Mouse (Mus musculus) limb, embryonic 13.5 days (tissue): Measurements from ENCODE around the gene Fadd. TPM values are rescaled to one million over a fixed set of nuclear protein-coding genes. Genes with fewer than 3 reads are reported as not detected.

Source experiments
- ATAC-seq: fragments of 200-750 bp; cut with Nextera tagmentation; 2 replicates; pipeline ENCODE4 v1.8.0; 2017; ENCODE audit warnings: low read depth, moderate number of reproducible peaks, moderate TSS enrichment; ENCODE audit not compliant: low FRiP score
- H3K27ac ChIP-seq: fragments of 300-500 bp; sonication (generic); 2 replicates; pipeline ENCODE4 v1.5.1; 2015; ENCODE audit warnings: inconsistent platforms, mild to moderate bottlenecking, moderate library complexity
- H3K27me3 ChIP-seq: fragments of 300-500 bp; sonication (generic); 2 replicates; pipeline ENCODE4 v1.6.1; 2015; ENCODE audit warnings: mild to moderate bottlenecking, inconsistent platforms
- H3K36me3 ChIP-seq: fragments of 300-500 bp; sonication (generic); 2 replicates; pipeline ENCODE4 v1.6.1; 2015; ENCODE audit warnings: inconsistent platforms, mild to moderate bottlenecking, moderate library complexity
- H3K4me1 ChIP-seq: fragments of 300-500 bp; sonication (generic); 2 replicates; pipeline ENCODE4 v1.6.1; 2015; ENCODE audit warnings: inconsistent platforms
- H3K4me2 ChIP-seq: fragments of 300-500 bp; sonication (generic); replicated peaks from 2 replicates; pipeline ENCODE4 v1.6.1; 2015; ENCODE audit warnings: inconsistent platforms, mild to moderate bottlenecking, moderate library complexity
- H3K4me3 ChIP-seq: fragments of 300-500 bp; sonication (generic); 2 replicates; pipeline ENCODE4 v1.5.1; 2015; ENCODE audit warnings: moderate library complexity, mild to moderate bottlenecking, inconsistent platforms
- H3K9ac ChIP-seq: fragments of 300-500 bp; sonication (generic); 2 replicates; pipeline ENCODE4 v1.6.1; 2015; ENCODE audit warnings: mild to moderate bottlenecking, inconsistent platforms
- H3K9me3 ChIP-seq: fragments of 300-500 bp; sonication (generic); 2 replicates; pipeline ENCODE4 v1.6.1; 2016; ENCODE audit warnings: inconsistent platforms
- WGBS: fragments of 180-500 bp; shearing (Covaris S2); methylation state at CpG from one replicate; pipeline ENCODE4 v1.1.7; 2015; 5-methylcytosine and 5-hydroxymethylcytosine counted together
- polyA plus RNA-seq: library from polyadenylated mRNA; unstranded; fragments of >200 nt; fragmentation: Nextera tagmentation; extraction: Ambion mirVana; gene quantifications from 2 replicates; pipeline ENCODE4 v1.2.1, GENCODE M21; 2015

The Fadd gene
- polyA plus RNA-seq, 1 experiment from 2014 or later = 10.6 TPM

DNA sequence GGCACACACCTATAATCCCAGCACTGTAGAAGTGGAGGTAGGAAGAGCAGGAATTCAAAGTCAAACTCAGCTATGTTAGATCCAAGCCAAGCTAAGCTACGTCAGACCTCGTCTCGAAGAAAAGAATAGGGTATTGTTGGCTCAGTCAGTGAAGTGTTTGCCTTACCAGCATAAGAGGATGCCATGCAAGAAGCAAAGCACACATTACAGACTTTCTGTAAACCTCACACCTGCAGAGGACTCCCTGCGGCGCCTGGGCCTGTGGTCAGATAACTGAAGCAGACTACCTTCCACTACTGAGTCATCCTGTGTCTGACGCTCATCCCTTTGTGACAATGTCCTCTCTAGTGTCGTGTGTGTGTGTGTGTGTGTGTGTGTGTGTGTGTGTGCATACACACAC is 27.3 kb upstream of the Fadd start:
- H3K27ac ChIP-seq = no peak overlapping the region
- H3K4me2 ChIP-seq = no peak overlapping the region
- no peaks in the 10 kb centered on the region for H3K36me3 ChIP-seq
- ATAC-seq = no peak
- no peaks in the 10 kb centered on the region for H3K27me3 ChIP-seq
- H3K9me3 ChIP-seq = no peaks in the 10 kb centered on the region
- H3K9ac ChIP-seq = no peak overlapping the region
- H3K4me1 ChIP-seq = no peaks in the 10 kb centered on the region
- 90% methylated on average over 7 of the region's 7 CpGs for WGBS
- no peak overlapping the region for H3K4me3 ChIP-seq

DNA sequence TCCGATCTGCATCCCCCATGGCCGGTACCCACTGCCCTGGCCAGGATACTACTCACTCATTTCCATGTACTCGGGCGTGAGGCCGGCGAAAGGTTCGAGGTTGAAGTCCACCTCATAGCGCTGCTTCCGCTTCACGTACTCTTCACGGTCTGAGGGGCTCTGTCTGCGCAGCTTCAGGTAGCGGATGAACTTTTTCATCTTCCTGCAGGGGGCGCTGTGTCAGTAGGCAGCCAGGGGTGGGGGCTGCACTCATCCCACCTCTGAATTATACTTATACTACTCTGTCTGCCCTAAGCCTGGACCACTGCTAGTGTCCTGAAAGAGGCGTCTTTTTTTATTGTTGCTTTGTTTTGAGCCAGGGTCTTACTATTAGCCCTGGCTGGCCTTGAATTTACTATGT is 25.6 kb upstream of the Fadd start:
- Histone ChIP-seq H3K4me1 (no peaks in the 10 kb centered on the region), H3K36me3 (no peaks in the 10 kb centered on the region), H3K4me2 (no peak overlapping the region), H3K9me3 (no peaks in the 10 kb centered on the region), H3K4me3 (no peak overlapping the region), H3K9ac (no peak overlapping the region), H3K27ac (no peak overlapping the region), H3K27me3 (no peaks in the 10 kb centered on the region)
- no peak for ATAC-seq
- 93% methylated on average over 15 of the region's 15 CpGs for WGBS

DNA sequence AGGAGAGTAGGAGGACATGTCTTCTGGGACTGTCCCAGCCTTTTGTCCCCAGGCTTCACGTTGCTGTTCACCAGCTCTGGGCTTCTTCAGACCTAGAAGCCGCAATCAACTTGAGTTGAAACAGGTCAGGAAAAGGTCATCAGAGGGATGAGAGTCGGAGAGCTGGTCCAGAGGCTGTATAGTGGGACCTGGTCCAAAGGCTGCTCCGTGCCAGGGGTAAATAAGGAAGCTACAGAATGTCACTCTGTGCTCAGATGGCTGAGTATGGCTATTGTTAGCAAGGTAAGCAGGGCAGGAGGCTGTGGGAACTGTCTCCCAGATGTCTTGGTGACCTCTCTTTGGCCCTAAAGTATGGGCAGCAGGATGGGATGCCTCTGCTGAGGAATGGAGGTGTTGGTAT is 22.5 kb upstream of the Fadd start:
- WGBS = 56% methylated on average over 4 of the region's 4 CpGs
- Histone ChIP-seq H3K9me3 (no peaks in the 10 kb centered on the region), H3K9ac (no peak overlapping the region), H3K4me3 (no peak overlapping the region), H3K27me3 (no peaks in the 10 kb centered on the region), H3K36me3 (no peaks in the 10 kb centered on the region), H3K4me1 (no peaks in the 10 kb centered on the region), H3K4me2 (no peak overlapping the region), H3K27ac (no peak overlapping the region)
- no peak for ATAC-seq

DNA sequence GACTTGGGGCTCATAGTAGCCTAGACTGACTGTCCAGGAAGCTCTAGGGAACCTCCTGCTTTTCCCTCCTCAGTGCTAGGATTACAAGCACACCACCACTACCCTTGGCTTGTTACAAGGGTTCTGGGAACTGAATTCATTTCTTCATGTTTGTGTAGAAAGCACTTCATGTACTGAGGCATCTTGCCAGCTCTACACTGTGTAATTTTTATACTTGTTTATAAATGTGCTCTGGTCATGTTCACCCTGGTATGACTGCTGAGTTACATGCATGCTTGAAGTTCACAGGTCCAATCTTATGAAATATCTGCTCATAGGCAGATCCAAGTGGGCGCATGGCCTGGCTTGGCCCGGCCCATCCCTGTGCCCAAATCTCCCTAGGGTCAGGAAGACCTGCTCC is 22.0 kb upstream of the Fadd start:
- no peaks in the 10 kb centered on the region for H3K27me3 ChIP-seq
- H3K4me3 ChIP-seq = no peak overlapping the region
- ATAC-seq = no peak
- H3K4me1 ChIP-seq = no peaks in the 10 kb centered on the region
- WGBS = 89% methylated on average over 2 of the region's 2 CpGs
- no peaks in the 10 kb centered on the region for H3K36me3 ChIP-seq
- no peaks in the 10 kb centered on the region for H3K9me3 ChIP-seq
- H3K27ac ChIP-seq = no peak overlapping the region
- H3K9ac ChIP-seq = no peak overlapping the region
- H3K4me2 ChIP-seq = no peak overlapping the region

DNA sequence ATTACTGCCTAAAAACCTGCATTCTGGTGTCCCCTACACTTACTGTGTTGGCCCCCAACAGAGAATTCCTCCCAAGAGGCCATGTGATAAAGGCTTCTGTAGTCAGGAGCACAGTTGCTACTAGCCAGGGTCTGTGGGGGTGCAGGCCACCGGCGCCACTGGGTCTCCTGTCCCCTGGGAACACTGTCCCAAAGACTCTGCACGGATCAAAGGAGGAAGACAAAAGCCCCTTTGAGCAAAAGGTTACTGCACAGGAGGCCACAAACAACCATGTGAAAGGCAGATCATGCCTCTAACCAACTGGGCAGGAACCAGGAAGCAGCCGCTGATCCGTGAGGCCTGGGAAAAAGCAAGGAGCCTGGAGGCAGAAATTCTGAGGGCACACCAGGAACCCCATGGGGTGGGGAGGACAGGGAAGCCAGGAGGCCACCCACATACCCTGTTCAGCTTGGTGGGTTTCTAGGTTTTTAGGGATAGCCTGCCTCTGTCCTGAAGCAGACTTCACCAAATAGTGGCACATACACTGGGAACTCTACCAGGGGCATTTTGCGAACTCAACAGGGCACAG is 18.2 kb upstream of the Fadd start:
- no peak overlapping the region for H3K4me2 ChIP-seq
- no peaks in the 10 kb centered on the region for H3K4me1 ChIP-seq
- WGBS = 62% methylated on average over 6 of the region's 6 CpGs
- ATAC-seq = no peak
- H3K4me3 ChIP-seq = no peak overlapping the region
- no peaks in the 10 kb centered on the region for H3K9me3 ChIP-seq
- H3K27me3 ChIP-seq = no peaks in the 10 kb centered on the region
- H3K36me3 ChIP-seq = no peaks in the 10 kb centered on the region
- no peak overlapping the region for H3K27ac ChIP-seq
- H3K9ac ChIP-seq = no peak overlapping the region

DNA sequence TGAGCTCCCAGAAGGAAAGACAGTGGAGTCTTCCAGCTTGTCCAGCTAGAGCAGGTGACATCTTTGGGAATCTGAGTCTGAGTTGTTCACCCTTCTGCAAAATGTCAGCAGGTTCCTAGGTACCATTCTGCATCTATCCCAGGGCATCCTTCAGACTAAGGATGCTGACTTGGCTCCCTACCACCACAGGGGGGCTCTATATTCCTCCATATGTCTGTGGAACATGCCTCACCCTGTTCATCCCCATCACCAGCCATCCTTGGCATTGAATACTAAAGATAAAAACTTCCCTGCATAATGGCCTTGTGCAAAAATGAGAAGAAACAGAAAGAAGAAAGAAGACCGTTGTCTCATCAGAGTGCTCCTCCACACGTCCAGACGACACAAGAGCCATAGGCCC is 7.2 kb upstream of the Fadd start:
- Histone ChIP-seq H3K36me3 (no peaks in the 10 kb centered on the region), H3K4me2 (no peak overlapping the region), H3K27ac (no peak overlapping the region), H3K9me3 (no peaks in the 10 kb centered on the region), H3K4me1 (no peaks in the 10 kb centered on the region), H3K27me3 (peaks cover 4% of the 10 kb centered on the region; the same call in 1 of the 2 replicates), H3K4me3 (no peak overlapping the region), H3K9ac (no peak overlapping the region)
- no peak for ATAC-seq
- 88% methylated on average over 3 of the region's 3 CpGs for WGBS

DNA sequence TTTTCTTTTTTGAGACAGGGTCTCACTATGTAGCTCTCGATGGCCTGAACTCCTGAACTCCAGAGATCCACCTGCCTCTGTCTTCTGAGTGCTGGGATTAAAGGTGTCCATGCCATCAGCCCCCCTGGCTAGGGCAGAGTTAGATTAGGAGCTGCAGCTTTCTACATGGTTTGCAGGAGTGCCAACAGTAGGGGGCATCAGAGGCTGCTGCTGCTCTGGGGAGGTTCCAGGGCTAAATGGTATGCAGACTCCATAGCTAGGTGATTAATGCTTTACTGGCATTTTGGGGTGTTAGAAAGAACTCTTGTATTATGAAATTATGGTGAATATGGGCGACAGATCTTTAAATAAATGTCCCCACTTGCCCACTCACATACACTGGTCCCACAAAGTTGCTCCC is 5.0 kb upstream of the Fadd start:
- H3K4me1 ChIP-seq = peaks cover 10% of the 10 kb centered on the region
- 36% methylated on average over 2 of the region's 2 CpGs for WGBS
- H3K36me3 ChIP-seq = no peaks in the 10 kb centered on the region
- H3K9me3 ChIP-seq = no peaks in the 10 kb centered on the region
- no peak overlapping the region for H3K4me3 ChIP-seq
- no peak overlapping the region for H3K27ac ChIP-seq
- no peak overlapping the region for H3K4me2 ChIP-seq
- H3K27me3 ChIP-seq = peaks cover 5% of the 10 kb centered on the region; the same call in 1 of the 2 replicates
- ATAC-seq = no peak
- H3K9ac ChIP-seq = no peak overlapping the region

DNA sequence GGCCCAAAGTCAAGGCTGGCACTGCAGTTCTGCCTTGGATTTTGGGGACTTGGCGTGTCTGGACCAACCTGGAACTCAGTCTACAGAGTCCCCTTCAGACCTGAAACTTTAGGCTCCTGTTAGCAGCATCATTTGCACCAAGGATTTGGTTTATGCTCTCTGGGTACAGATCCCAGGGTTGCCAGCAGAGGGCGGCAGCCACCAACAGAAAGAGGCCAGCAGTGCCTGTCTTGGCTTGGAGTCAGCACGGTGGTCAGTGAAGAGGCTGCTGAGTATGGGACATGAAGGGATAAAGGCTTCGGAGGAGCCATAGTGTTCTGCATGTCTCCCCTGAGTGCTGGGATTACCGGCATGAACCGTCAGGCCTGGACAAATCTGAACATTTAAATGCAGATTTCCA is 3.4 kb upstream of the Fadd start:
- H3K27ac ChIP-seq = no peak overlapping the region
- H3K4me1 ChIP-seq = peaks cover 19% of the 10 kb centered on the region
- WGBS = 18% methylated on average over 6 of the region's 6 CpGs
- no peak overlapping the region for H3K4me2 ChIP-seq
- peaks cover 5% of the 10 kb centered on the region; the same call in 1 of the 2 replicates for H3K27me3 ChIP-seq
- no peak overlapping the region for H3K4me3 ChIP-seq
- H3K9ac ChIP-seq = no peak overlapping the region
- no peaks in the 10 kb centered on the region for H3K9me3 ChIP-seq
- H3K36me3 ChIP-seq = peaks cover 2% of the 10 kb centered on the region; the same call in 1 of the 2 replicates
- no peak for ATAC-seq

DNA sequence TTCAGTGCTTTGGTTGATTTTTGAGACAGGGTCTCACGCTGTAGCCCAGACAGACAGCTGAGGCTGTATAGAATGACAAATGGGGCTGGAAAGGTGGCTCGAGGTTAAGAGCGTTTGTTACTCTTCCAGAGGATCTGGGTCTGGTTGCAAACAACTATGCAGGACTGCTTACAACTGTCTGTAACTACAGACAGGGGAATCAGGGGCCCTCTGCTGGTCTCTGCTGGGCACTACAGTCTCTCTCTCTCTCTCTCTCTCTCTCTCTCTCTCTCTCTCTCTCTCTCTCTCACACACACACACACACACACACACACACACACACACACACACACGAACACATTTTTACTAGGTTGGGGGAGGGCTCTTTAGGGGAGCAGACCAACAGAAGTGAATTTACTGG is 1.4 kb upstream of the Fadd start:
- no peaks in the 10 kb centered on the region for H3K9me3 ChIP-seq
- H3K27me3 ChIP-seq = peaks cover 5% of the 10 kb centered on the region; the same call in 1 of the 2 replicates
- H3K36me3 ChIP-seq = peaks cover 22% of the 10 kb centered on the region
- H3K4me2 ChIP-seq = no peak overlapping the region
- WGBS = 1% methylated on average over 4 of the region's 4 CpGs
- no peak for ATAC-seq
- H3K4me1 ChIP-seq = peaks cover 19% of the 10 kb centered on the region
- no peak overlapping the region for H3K27ac ChIP-seq
- H3K4me3 ChIP-seq = no peak overlapping the region
- H3K9ac ChIP-seq = 0 out of 2 replicates have a peak overlapping the region, but pooled peaks have one; percentile 9

DNA sequence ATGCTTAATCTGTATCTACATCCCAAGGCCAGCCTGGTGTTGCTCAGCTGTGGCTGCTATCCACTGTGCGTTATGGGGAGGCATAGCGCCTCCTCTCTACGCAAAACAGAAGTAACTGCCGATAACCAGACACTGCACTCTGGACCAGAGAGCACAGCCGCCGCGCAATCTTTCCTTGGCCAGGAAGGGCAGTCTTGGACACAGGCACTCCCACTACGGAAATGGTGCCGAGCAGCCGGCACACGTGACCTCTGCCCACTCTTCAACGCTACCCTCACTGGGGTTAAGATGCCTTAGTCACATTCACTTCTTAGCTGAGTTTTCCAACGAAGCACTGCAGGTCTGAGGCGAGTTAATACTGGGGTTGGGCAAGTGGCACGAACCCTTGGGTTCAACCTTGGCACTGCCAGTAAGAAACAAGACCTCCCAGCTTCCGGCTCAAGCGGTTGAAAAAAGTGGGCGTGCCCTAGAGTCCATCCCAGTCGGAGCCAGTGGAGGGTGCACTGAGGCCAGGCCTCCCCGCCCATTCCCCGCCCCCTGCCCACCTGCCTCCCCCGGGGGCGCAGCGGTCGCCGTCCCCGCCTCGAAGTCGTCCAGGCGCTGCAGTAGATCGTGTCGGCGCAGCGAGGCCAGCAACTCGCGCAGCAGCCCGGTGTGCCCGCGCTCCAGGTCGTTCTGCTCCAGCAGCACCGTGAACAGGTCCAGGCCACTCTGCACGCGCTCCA is 542 bp downstream of the Fadd start:
- Histone ChIP-seq H3K4me3 (peak overlapping the region; percentile 84), H3K9me3 (no peaks in the 10 kb centered on the region), H3K27ac (peak overlapping the region; percentile 89), H3K4me1 (peaks cover 19% of the 10 kb centered on the region), H3K4me2 (peak overlapping the region; percentile 88), H3K27me3 (peaks cover 3% of the 10 kb centered on the region; the same call in 1 of the 2 replicates), H3K9ac (peak overlapping the region; percentile 84), H3K36me3 (peaks cover 22% of the 10 kb centered on the region)
- under 1% methylated on average over 42 of the region's 43 CpGs for WGBS
- ATAC-seq = peak; percentile 90

DNA sequence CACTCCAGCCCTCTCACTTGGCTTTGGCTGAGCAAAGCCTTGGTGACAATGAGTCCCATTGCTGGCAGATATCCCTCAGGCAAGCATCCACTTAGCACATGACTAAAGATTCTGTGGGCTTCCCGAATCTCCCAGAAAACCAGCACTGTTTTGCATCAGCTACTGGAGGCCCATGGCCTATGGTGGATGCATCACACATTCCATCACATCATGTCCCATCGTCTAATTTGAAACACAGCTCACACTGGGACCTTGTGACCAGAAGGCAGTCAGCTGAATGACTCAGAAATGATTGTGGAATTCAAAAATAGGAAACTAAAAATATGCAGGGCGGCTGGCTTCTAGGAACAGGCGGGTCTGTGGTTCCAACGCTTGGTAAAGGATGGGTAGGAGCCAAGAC is 4.4 kb downstream of the Fadd start:
- Histone ChIP-seq H3K4me2 (no peak overlapping the region), H3K4me1 (peaks cover 12% of the 10 kb centered on the region), H3K36me3 (peaks cover 22% of the 10 kb centered on the region), H3K9ac (no peak overlapping the region), H3K27me3 (no peaks in the 10 kb centered on the region), H3K27ac (no peak overlapping the region), H3K4me3 (no peak overlapping the region), H3K9me3 (no peaks in the 10 kb centered on the region)
- ATAC-seq = no peak
- WGBS = 87% methylated on average over 5 of the region's 5 CpGs

DNA sequence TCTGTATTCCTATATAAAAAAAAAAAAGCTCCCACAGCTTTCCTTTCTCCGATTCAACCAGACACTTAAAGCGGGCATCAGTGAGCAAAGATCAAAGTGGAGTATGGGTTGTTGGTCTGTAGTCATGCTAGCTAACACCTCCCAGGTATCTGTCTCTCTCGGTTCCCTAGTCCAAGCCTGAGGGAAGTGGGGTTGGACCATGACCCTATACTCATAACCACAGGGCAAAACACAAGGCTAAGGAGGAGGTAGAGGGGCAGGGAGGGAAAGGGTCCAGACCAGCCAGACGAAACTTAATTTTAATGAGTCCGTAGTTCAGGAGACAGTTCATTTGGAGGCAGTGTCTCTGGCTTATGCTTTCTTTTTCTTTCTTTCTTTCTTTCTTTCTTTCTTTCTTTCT is 10.0 kb downstream of the Fadd start:
- Histone ChIP-seq H3K4me1 (0 out of 2 replicates have a peak, but pooled peaks cover 4% of the 10 kb centered on the region), H3K27me3 (no peaks in the 10 kb centered on the region), H3K4me3 (no peak overlapping the region), H3K27ac (no peak overlapping the region), H3K4me2 (no peak overlapping the region), H3K9me3 (no peaks in the 10 kb centered on the region), H3K36me3 (no peaks in the 10 kb centered on the region), H3K9ac (no peak overlapping the region)
- 66% methylated on average over 5 of the region's 5 CpGs for WGBS
- ATAC-seq = no peak

DNA sequence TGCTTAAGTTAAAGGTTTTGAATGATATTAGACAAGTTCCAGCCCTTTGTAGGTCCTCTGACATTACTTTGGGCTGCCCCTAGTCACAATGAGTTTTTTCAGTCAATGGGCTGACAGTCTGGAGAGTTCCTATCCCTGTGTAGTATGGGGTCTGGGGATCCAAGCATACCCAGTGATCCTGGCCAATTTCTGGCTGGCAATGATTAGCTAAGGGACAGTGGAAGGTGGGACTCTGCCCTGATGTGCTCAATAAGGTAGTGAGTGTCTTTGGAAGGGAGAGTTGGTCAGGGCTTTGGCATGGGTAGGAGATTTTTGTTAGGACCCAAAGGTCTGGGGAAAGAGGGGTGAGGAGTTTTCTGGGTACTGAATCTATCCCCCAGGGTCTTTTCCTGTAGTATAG is 10.7 kb downstream of the Fadd start:
- ATAC-seq = no peak
- H3K4me2 ChIP-seq = no peak overlapping the region
- H3K36me3 ChIP-seq = no peaks in the 10 kb centered on the region
- H3K27ac ChIP-seq = no peak overlapping the region
- H3K9me3 ChIP-seq = no peaks in the 10 kb centered on the region
- H3K4me1 ChIP-seq = 0 out of 2 replicates have a peak, but pooled peaks cover 4% of the 10 kb centered on the region
- no peaks in the 10 kb centered on the region for H3K27me3 ChIP-seq
- no peak overlapping the region for H3K9ac ChIP-seq
- H3K4me3 ChIP-seq = no peak overlapping the region
